Mouse (Mus musculus): ENCODE data around the gene Sgms1. TPM values are rescaled to one million over a fixed set of nuclear protein-coding genes. Genes with fewer than 3 reads are reported as not detected.
"Not testable (repeated sequence)": the region's sequence is repeated elsewhere in the genome, so short reads cannot be mapped to it uniquely, and the experiment has no call there.

The Sgms1 gene
- total RNA-seq, 2 experiments from 2014 or later: 36.3 to 44.3 TPM

DNA sequence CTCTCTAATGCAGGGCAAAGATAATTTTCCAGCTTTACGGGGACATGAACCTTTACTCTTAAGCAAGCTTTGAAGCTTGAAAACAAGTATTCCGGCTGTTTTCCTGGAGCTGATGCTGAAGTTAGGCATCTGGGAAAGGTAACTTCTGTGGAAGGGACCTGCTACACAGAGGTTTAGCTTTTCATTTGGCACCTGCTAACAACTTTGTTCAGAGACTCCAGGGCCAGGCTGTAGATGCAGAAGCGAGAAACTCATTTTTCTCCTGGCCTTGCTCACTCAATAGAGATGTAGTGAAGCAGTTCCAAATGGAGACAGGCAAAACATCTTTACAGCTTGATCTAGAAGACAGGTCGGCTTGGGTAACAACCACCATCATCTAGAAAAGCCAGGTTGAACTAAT is 225.4 kb downstream of the Sgms1 start:
- no peak for DNase-seq (ENCODE audit: low spot score in 2 of 2)

- DNase-seq (ENCODE audit: low spot score in 2 of 2): no peak
These were observed 229.6 kb downstream of the Sgms1 start for GRCm38 (mm10) chr19:32159944-32160343.

DNA sequence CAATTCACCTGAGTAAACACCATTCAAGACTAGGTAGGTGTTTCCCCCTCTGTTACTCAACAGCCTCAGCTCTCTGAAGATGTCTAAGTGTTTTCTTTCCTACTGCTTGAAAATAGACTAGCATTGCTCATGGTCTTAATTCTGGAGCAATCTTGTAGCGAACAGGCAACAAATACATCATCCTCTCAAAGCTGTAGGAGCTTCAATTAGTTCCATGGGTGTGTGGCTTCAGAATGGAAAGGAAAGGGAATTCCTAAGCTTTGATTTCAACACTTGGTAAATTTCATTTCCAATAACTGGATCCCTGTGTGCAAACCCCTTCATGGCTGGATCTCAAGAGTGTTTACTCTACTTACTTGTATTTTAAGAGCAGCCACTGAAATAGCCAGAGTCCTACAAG is 230.3 kb downstream of the Sgms1 start:
- DNase-seq (ENCODE audit: low spot score in 2 of 2): no peak

DNA sequence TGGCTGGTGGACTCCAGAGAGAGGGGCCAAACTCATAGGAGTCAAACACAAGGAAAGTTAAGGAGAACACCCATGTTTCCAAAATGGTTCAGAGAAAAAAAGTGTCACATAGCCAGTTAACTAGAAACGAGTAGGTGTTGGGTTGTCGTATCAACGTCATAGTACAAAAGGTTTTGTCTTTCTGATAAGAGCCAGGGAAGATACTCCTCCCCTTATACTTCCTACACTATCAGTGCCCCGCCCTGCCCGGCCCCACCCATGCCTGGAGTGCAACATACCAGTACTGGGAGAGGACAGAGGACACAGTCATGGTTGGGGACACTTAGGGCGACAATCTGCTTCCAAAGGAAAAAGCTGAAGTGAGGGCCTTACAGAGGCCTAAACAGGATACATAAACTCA is 232.5 kb downstream of the Sgms1 start:
- DNase-seq (ENCODE audit: low spot score in 2 of 2): no peak

- no peak for DNase-seq (ENCODE audit: low spot score in 2 of 2)
These were observed 237.0 kb downstream of the Sgms1 start for GRCm38 (mm10) chr19:32152529-32152928.

GRCm38 (mm10) chr19:32148710-32149109 is 240.8 kb downstream of the Sgms1 start:
- no peak for DNase-seq (ENCODE audit: low spot score in 2 of 2)

DNA sequence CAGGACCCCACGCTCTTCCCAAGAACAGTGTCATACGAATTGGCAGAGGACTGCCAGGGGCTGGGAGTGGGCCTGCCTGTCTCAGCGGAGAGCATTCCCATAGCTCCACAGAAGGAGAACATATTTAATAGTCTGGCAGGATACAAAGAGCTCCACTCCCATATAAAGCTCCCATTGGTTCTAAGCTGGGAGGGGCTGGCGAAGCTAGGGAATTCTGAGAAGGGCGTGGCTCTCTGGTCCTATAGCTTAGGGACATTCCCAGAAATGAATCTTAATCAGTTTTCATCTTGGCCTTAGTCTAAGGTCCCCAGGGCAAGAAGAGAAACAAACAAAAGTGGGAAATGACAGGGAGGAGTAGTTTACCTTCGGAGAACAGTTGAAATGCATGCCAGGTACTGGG is 247.1 kb downstream of the Sgms1 start:
- no peak for DNase-seq (ENCODE audit: low spot score in 2 of 2)

GRCm38 (mm10) chr19:32138361-32139088 is 251.0 kb downstream of the Sgms1 start:
- DNase-seq (ENCODE audit: low spot score in 2 of 2): no peak

- no peak for DNase-seq (ENCODE audit: low spot score in 2 of 2)
These were observed 251.6 kb downstream of the Sgms1 start for GRCm38 (mm10) chr19:32137904-32138303.

DNA sequence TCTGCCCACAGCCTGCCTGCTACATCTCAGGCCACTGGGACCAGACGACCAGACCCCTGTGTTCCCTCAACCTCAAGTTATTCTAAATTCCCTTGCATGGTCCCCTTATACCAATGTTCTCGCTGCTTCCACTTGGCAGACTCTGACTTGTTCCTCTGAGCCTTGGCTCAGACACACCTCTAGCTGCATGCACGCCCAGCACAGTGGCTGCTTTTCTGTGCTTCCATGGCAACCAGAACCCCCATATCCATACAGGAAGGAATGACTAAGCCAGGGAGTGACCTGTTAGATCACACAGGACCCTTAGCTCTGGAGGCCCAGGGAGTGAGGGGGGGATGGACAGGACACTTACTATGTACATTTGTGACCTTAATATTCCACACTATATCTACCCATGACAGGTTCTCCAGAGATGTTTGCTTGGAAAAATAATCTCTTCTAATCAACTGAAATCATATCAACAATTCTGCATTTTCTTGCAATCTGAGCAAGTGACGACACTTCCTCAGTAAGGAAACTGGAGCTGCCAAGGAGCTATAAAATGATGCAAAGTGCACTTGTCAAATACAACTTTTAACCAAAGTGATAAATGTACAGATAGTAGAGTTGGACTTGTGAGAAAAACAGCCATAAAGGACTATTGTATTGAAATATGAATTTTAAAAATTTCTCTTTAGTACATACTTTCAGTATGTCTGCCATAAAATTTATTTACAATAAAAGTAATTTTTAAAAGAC is 252.5 kb downstream of the Sgms1 start:
- DNase-seq (ENCODE audit: low spot score in 2 of 2): no peak

DNA sequence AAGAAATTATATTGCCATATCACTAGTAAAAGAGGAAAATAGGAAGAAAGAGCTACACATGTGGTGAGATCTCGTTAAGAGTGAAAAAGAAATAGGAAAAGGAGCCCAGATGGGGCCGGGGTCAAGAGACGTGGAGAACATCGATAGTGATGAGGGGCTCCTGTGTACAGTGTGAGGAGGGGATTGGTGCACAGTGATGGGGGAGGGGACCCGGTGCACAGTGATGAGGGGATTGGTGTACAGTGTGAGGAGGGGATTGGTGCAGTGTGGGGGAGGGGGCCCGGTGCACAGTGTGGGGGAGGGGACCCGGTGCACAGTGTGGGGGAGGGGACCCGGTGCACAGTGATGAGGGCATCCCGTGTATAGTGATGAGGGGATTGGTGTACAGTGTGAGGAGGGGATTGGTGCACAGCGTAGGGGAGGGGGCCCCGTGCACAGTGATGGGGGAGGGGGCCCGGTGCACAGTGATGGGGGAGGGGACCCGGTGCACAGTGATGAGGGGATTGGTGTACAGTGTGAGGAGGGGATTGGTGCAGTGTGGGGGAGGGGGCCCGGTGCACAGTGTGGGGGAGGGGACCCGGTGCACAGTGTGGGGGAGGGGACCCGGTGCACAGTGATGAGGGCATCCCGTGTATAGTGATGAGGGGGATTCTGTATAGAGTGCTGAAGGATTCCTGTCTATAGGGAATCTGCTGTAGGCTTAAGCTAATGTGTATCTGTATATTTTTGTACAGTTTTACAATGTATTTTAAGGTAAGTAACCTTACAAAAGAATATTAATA is 257.6 kb downstream of the Sgms1 start:
- DNase-seq (ENCODE audit: low spot score in 2 of 2): not testable (repeated sequence)

DNA sequence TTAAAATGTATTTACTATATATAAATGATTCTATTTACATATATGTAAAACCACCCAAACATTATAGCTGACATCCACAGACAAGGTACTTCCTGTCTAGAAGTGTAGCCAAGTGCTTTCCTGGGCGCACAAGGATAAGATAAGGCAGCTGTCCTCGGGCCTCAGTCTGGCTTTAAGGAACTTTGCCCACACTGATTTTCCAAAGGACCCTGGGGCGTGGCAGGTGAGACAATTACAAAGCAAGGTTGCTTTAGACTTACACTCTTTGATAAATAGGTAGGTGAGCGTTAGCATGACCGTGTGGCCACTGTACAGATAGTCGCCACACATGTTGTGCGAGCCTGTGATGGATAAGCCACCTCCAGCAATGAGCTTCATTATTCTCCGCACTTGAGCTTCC is 260.2 kb downstream of the Sgms1 start:
- DNase-seq (ENCODE audit: low spot score in 2 of 2): no peak

- no peak for DNase-seq (ENCODE audit: low spot score in 2 of 2)
These were observed 262.2 kb downstream of the Sgms1 start for GRCm38 (mm10) chr19:32127180-32127850.

DNA sequence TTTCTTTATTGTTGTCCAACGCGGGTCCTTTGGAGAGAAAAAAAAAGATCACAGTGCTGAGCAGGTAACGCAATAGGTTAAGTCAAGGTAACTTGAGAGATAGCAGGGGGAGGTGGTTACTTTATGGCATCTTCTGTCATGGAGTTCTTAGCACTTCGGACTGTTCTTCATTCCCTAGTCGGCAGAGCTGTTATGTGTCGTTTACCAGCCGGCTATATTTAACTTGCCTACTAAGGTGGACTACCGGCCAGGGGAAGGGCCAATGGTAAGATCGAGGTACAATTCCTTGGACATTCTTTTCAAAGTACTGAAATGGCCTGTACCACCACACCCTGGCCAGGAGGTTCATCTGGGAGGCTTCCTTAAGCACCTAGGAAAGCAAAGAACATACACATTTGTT is 265.4 kb downstream of the Sgms1 start:
- DNase-seq (ENCODE audit: low spot score in 2 of 2): no peak

DNA sequence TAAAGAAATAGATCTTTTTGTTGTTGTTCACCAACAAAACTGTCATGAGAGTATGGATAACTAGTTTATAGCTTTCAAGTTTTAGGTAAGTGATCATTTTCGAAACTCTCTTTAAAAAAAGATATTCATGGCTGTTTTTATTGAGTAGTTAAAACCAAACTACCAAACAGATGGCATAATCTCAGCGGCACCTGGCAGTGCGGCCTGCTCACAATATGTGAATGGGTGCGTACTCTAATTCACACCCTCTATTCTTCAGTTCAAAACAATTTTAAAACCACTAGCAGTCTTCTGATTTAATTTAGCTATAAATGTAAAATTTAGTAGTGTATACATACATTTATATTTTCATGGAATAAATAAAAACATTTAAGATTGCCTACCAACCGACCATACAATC is 266.3 kb downstream of the Sgms1 start:
- no peak for DNase-seq (ENCODE audit: low spot score in 2 of 2)

GRCm38 (mm10) chr19:32120798-32121197 is 268.7 kb downstream of the Sgms1 start:
- no peak for DNase-seq (ENCODE audit: low spot score in 2 of 2)

DNA sequence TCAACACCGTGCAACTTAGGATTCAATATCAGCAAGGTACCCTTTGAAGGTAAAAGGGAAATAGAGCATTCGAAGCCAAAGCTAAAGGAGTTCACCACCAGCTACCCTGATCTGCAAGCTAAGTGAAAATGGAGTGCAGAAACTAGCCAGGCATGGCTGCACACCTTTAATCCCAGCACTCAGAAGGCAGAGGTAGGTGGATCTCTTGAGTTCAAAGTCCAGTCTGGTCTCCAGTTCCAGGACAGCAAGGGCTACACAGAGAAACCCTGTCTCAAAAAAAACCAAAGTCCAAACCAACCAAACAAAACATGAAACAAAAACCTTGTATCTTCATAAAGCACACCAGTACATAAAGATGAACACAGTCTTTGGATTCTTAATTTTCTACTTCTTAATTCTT is 269.8 kb downstream of the Sgms1 start:
- DNase-seq (ENCODE audit: low spot score in 2 of 2): no peak

DNA sequence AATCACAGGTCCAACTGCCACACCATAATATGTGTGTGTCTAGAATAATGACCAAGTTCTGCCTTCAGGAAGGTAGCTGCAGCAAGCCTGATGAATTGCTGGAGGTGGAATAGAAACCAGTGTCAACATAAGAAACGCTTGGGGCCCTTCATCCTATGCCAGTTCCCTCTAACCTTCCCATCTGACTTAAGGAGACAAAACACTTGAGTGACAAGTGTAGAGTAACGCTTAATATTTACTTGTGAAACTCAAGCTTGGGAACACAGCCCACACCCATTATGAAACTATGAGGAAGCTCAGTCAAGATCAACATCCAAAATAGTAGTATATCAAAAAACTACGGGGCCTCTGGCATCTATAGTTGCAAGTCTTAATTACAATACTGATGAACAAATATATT is 271.0 kb downstream of the Sgms1 start:
- no peak for DNase-seq (ENCODE audit: low spot score in 2 of 2)

DNA sequence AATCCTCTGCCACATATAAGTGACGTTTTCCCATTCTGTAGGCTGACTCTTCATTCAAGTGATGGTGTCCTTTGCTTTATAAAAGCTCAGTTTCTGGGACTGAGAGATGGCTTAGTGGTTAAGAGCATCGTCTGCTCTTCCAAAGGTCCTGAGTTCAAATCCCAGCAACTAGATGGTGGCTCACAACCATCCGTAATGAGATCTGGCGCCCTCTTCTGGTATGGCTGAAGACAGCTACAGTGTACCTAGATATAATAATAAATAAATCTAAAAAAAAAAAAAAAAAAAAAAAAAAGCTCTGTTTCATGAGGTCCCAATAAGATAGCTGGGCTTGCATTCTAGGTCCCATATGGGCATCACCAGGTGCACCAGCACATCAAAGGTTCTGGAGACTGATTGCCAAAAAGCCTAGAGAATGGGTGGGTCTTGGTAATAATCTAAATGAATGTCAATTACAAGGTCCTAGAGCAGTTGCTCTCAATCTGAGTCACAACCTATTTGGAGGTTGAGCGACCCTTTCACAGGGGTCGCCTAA is 272.0 kb downstream of the Sgms1 start:
- no peak for DNase-seq (ENCODE audit: low spot score in 2 of 2)

DNA sequence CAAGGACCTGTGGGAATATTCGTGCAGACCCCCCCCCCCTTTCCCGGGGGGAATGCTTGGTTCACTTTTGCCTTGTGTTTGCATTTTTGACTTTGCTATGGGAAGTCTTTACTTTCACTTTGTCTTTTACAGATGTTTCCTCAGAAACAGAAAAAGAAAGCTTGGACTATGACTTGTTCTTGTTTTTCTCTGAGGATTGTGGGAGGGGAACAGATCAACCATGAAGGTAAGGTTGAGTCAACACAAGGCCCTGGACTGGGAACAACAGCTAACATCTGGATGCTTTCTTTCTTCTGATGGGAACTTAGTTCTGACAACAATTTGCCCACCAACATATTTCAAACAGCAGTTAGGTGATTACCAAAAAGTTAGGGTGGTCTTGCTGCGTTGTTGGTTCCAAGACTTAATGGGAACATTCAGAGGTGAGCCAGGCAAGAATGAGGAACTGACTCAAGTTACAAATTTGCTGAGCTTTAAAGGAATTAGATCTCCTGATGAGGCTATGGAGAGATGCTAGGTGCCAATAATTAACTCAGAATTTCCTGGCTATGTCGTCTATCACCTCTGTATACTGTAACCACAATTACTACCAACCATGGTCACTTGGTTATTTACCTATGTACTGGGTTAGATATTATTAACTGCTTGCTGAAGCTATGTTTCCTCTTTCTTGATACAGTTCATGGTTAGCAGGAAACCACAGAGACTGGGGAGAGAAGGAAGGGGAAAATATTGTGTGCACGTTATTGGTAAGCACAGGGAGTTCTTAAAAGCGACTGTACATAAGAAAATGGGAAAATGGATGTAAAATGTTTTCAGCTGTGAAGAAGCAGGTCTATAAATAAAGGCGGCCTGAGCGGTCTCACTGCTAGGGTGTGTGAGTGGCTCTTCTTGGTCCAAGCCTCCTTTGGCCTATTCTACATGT is 277.4 kb downstream of the Sgms1 start:
- no peak for DNase-seq (ENCODE audit: low spot score in 2 of 2)

All from layer of hippocampus, postnatal 10 days (tissue).